Mouse (Mus musculus) heart, adult 2 months (tissue): ENCODE measurements around the gene Lamc1. TPM values are rescaled to one million over a fixed set of nuclear protein-coding genes. Genes with fewer than 3 reads are reported as not detected.

Source experiments
- DNase-seq, 2 experiments: peaks; one replicate each; pipeline ENCODE4 v3.0.0; 2021
- H3K27ac ChIP-seq: fragments of 200-600 bp; 2 replicates; pipeline ENCODE4 v1.8.1; 2022
- H3K27me3 ChIP-seq: fragments of 200-500 bp; 2 replicates; pipeline ENCODE4 v1.6.1; 2012; ENCODE audit warnings: mild to moderate bottlenecking, low read length, inconsistent platforms, mixed read lengths; ENCODE audit not compliant: control insufficient read depth, insufficient read depth
- H3K36me3 ChIP-seq: fragments of 200-500 bp; 2 replicates; pipeline ENCODE4 v1.6.1; 2012; ENCODE audit warnings: low read length, inconsistent platforms; ENCODE audit not compliant: control insufficient read depth, insufficient read depth
- H3K4me1 ChIP-seq: fragments of 200-500 bp; 2 replicates; pipeline ENCODE4 v1.6.1; 2011; ENCODE audit warnings: low read length; ENCODE audit not compliant: control insufficient read depth, insufficient read depth
- H3K4me3 ChIP-seq: fragments of 200-600 bp; 2 replicates; pipeline ENCODE4 v1.8.1; 2022
- H3K79me2 ChIP-seq: fragments of 200-500 bp; replicated peaks from 2 replicates; pipeline ENCODE4 v1.6.1; 2012; ENCODE audit warnings: mild to moderate bottlenecking, inconsistent platforms, low read length, moderate library complexity, mixed read lengths; ENCODE audit not compliant: control insufficient read depth, insufficient read depth
- H3K9ac ChIP-seq: fragments of 200-500 bp; 2 replicates; pipeline ENCODE4 v1.6.1; 2012; ENCODE audit warnings: low read depth, mild to moderate bottlenecking, control low read depth, inconsistent platforms, low read length, mixed read lengths
- CTCF ChIP-seq: fragments of 200-600 bp; IDR thresholded peaks from 2 replicates; pipeline ENCODE4 v1.8.1; 2022; ENCODE audit warnings: antibody characterized with exemption, mild to moderate bottlenecking, moderate library complexity
- EP300 ChIP-seq: fragments of 200-500 bp; IDR thresholded peaks from 2 replicates; pipeline ENCODE4 v1.6.1; 2011; ENCODE audit warnings: low read depth, low read length, control low read depth; ENCODE audit not compliant: insufficient read depth
- POLR2A ChIP-seq: fragments of 200-500 bp; IDR thresholded peaks from 2 replicates; pipeline ENCODE4 v1.6.1; 2011; ENCODE audit warnings: mild to moderate bottlenecking, low read depth, low read length, control low read depth; ENCODE audit not compliant: insufficient read depth
- WGBS: fragments of 180-500 bp; shearing (Covaris S2); methylation state at CpG from one replicate; pipeline ENCODE4 v1.1.7; 2018; 5-methylcytosine and 5-hydroxymethylcytosine counted together
- intact Hi-C: fragments of 180-260 bp; cut with DNase I; formaldehyde crosslinking; loops from one replicate; pipeline ENCODE4 v1.15.1; 2025
- polyA plus RNA-seq: library from polyadenylated mRNA; depleted of rRNA; stranded (reverse); fragments of >200 nt; gene quantifications from 2 replicates; pipeline ENCODE4 v1.2.3, GENCODE M21; 2012
- total RNA-seq, 2 experiments: library from RNA; stranded (reverse); gene quantifications; 2 replicates each; pipeline ENCODE4 v1.2.3; 2021

Lamc1 gene
- total and polyA plus RNA-seq, 3 experiments, result 103 to 116 (median 111) TPM

DNA sequence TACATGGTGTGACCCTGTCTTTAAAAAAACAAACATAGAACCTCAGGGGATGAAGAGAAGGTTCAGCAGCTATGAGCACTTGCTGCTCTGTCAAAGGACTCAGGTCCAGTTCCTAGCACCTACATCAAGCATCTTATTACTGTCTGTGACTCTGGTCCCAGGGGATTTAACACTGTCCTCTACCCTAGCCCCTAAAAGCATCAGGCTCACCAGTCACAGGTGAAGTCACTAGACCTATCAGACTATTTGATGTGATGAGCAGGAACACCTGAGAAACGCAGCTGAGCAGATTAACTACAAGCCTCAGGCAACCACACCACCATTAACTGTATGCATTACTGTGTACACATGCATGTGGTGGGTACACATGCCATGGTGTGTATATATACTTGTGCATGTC, 13.8 kb downstream of the Lamc1 start:
- H3K27ac ChIP-seq, result peak overlapping the region; percentile 59
- peak in 1 of 2 experiments; percentile 0 for DNase-seq
- intact Hi-C loops, result loop anchor here (5.0 kb wide), 2 partner anchors 51 to 191 kb away; no protein-coding TSS in a partner anchor
- peaks cover 22% of the 10 kb centered on the region for H3K36me3 ChIP-seq
- TF ChIP-seq CTCF (no peak), EP300 (no peak), POLR2A (no peak)
- H3K4me3 ChIP-seq, result no peak overlapping the region
- 98% methylated on average over 1 of the region's 1 CpGs for WGBS
- no peak overlapping the region for H3K9ac ChIP-seq
- H3K79me2 ChIP-seq, result peaks cover 12% of the 10 kb centered on the region
- H3K4me1 ChIP-seq, result peaks cover 28% of the 10 kb centered on the region
- no peaks in the 10 kb centered on the region for H3K27me3 ChIP-seq

DNA sequence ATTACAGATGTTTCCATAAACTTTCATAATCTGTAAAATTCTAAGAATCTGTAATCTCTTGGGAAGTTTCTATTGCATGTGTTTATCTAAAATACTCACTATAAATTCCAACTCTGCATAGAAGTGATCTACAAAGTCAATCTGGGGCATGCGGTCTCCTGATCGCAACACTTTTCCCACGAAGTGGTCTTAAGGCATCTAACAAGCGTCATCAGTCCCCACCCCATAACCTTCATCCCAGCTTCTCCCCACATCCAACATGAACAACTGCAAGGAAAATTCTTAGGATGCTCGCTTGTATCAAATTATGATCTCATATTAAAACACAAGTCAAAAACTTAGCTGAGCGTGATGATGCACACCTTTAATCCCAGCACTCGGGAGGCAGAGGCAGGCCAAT, 14.3 kb downstream of the Lamc1 start:
- DNase-seq, result no peak
- WGBS, result 86% methylated on average over 7 of the region's 7 CpGs
- Histone ChIP-seq H3K4me1 (peaks cover 26% of the 10 kb centered on the region), H3K4me3 (no peak overlapping the region), H3K27ac (peak overlapping the region; percentile 59), H3K9ac (no peak overlapping the region), H3K36me3 (peaks cover 22% of the 10 kb centered on the region), H3K27me3 (no peaks in the 10 kb centered on the region), H3K79me2 (peaks cover 12% of the 10 kb centered on the region)
- TF ChIP-seq POLR2A, result no peak
- TF ChIP-seq EP300, result no peak
- TF ChIP-seq CTCF, result no peak
- intact Hi-C loops, result loop anchor here (5.0 kb wide), 2 partner anchors 51 to 191 kb away; no protein-coding TSS in a partner anchor

DNA sequence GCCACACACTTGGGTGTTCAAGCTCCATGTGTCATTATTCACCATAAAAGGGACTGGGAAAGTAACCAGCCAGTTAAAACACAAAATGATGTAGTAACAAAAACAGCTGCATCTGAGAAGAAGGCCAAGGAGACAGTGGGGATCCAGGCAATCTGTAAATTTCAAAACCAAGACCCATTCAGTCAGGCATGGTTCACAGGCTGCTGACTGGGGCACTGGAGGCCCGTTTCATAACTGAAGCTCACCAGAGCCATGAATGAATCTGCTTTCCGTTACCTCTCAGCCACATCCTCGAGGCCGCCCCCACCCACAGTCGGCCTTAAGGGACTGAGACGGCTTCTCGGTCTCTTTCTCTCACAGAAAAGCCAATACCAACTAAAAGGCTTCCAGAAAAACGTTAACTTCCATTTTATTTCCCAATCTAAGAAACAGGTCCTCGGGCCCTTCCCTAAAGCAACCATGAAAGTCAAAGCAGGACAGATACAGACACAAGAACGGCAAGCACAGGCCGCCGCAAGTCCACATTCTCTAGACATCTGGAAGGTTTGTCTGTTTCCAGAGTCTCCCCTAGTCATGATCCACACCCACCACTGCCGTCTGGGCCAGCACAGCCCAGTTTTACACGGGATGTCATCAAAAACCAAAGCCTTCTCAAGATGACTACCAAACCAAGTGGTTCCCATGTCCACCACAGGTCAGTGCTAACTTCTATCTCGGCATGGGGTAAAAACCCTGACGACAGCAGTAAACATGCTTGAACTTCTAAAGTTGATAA, 14.9 kb downstream of the Lamc1 start:
- H3K79me2 ChIP-seq, result peaks cover 12% of the 10 kb centered on the region
- TF ChIP-seq CTCF (no peak), EP300 (no peak), POLR2A (no peak)
- no peak overlapping the region for H3K9ac ChIP-seq
- H3K4me3 ChIP-seq, result no peak overlapping the region
- H3K27ac ChIP-seq, result peak overlapping the region; percentile 59
- no peaks in the 10 kb centered on the region for H3K27me3 ChIP-seq
- H3K36me3 ChIP-seq, result peaks cover 22% of the 10 kb centered on the region
- peak in 1 of 2 experiments; percentile 56 for DNase-seq
- WGBS, result 42% methylated on average over 16 of the region's 16 CpGs
- intact Hi-C loops, result loop anchor here (5.0 kb wide), 2 partner anchors 50 to 190 kb away; no protein-coding TSS in a partner anchor
- peaks cover 26% of the 10 kb centered on the region for H3K4me1 ChIP-seq

DNA sequence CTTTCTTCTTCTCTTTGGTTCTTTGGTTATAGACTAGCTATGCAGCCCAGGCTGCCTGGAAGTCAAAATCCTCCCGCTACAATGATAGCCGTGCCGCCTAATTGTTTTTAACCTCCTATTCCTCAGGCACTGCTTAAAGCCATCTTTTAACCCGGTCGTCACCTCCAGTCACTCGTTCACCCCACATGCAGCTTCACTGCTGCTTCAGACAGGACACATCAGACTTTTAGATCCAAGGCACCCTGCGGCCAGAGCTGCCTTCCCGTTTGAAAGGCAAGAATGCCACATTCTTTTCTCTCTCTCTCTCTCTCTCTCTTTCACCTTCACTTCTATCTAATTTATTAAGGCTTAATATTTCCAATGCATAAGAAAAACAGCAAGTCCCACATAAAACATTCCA, 15.6 kb downstream of the Lamc1 start:
- H3K79me2 ChIP-seq, result peaks cover 12% of the 10 kb centered on the region

DNA sequence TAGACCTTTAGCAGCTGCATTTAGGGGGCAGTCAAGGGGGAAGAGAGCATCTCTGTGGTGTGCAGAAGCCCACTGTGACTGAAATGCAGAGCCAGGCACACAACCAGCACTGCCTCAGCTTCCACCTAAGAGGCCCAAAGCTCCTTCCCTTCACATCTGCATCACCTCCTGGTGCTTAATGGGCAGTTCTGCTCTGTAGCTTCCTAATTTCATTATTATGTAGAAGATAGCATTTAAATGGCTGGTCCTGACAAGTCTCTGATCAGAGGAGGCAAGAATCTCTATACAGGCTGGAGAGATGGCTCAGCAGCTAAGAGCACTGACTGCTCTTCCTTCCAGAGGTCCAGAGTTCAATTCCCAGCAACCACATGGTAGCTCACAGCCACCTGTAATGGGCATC, 16.3 kb downstream of the Lamc1 start:
- no peak overlapping the region for H3K4me3 ChIP-seq
- no peak overlapping the region for H3K9ac ChIP-seq
- H3K4me1 ChIP-seq, result peaks cover 21% of the 10 kb centered on the region
- no peaks in the 10 kb centered on the region for H3K27me3 ChIP-seq
- H3K36me3 ChIP-seq, result peaks cover 23% of the 10 kb centered on the region
- H3K79me2 ChIP-seq, result peaks cover 12% of the 10 kb centered on the region
- DNase-seq, result no peak
- TF ChIP-seq POLR2A (no peak), CTCF (no peak), EP300 (no peak)
- no peak overlapping the region; the same call in 1 of the 2 replicates for H3K27ac ChIP-seq
- intact Hi-C loops, result loop anchor here (5.0 kb wide), 2 partner anchors 49 to 189 kb away; no protein-coding TSS in a partner anchor

More for the DNA sequence above, 15.6 kb downstream of the Lamc1 start:
- 64% methylated on average over 8 of the region's 8 CpGs for WGBS
- Histone ChIP-seq H3K4me1 (peaks cover 24% of the 10 kb centered on the region), H3K9ac (no peak overlapping the region), H3K27me3 (no peaks in the 10 kb centered on the region), H3K4me3 (no peak overlapping the region), H3K36me3 (peaks cover 27% of the 10 kb centered on the region), H3K27ac (peak overlapping the region; percentile 59)
- intact Hi-C loops, result loop anchor here (5.0 kb wide), 2 partner anchors 50 to 190 kb away; no protein-coding TSS in a partner anchor
- TF ChIP-seq CTCF, result no peak
- TF ChIP-seq EP300, result no peak
- TF ChIP-seq POLR2A, result no peak
- no peak for DNase-seq

DNA sequence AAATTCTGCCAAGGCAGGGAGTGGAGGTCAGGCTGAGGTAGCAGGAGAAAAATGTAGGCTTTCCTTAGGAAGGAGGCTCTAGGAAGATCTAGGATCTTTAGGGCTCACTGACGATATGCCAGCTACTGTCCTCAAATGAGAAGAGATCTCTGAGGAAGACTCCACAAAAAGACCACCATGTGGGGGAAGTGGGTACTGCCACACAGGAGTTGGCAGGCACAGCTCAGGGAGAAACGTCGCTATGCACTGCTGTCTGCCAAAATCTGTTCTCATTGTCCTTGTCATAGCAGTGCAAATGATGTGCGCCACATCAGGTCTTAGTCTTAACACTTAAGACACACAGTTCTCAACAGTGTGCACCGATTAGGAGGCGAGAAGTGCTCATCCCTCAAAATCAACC, 17.5 kb downstream of the Lamc1 start:
- Histone ChIP-seq H3K4me3 (no peak overlapping the region), H3K36me3 (peaks cover 25% of the 10 kb centered on the region), H3K79me2 (peaks cover 11% of the 10 kb centered on the region), H3K4me1 (peaks cover 24% of the 10 kb centered on the region), H3K27ac (peak overlapping the region; percentile 8; the same call in 1 of the 2 replicates), H3K9ac (no peak overlapping the region), H3K27me3 (no peaks in the 10 kb centered on the region)
- intact Hi-C loops, result loop anchor here (5.0 kb wide), 2 partner anchors 48 to 188 kb away; no protein-coding TSS in a partner anchor
- WGBS, result 45% methylated on average over 6 of the region's 6 CpGs
- TF ChIP-seq CTCF (peak; percentile 60), EP300 (no peak), POLR2A (no peak)
- no peak for DNase-seq
